Mouse (Mus musculus): ENCODE measurements around the gene Hoxc11. TPM values are rescaled to one million over a fixed set of nuclear protein-coding genes. Genes with fewer than 3 reads are reported as not detected.

Hoxc11 gene
- total RNA-seq, 2 experiments from 2014 or later: not detected

- ATAC-seq (replicated peaks; ENCODE audit: poor library complexity): 0 out of 2 replicates have a peak, but pooled peaks have one; percentile 37
Measured at GRCm38 (mm10) chr15:102963671-102964640, 9.7 kb downstream of the Hoxc11 start.

GRCm38 (mm10) chr15:102965003-102965891, 11.0 kb downstream of the Hoxc11 start:
- ATAC-seq (replicated peaks; ENCODE audit: poor library complexity): no peak

- ATAC-seq (replicated peaks; ENCODE audit: poor library complexity): peak; percentile 89
Measured at GRCm38 (mm10) chr15:102965892-102966775, 11.9 kb downstream of the Hoxc11 start.

- ATAC-seq (replicated peaks; ENCODE audit: poor library complexity): no peak
Measured at GRCm38 (mm10) chr15:102966776-102967311, 12.6 kb downstream of the Hoxc11 start, which contains the start of gene Hoxc10. Gene Hoxc10, plus strand, starts transcription at chr15:102966796.

- ATAC-seq (replicated peaks; ENCODE audit: poor library complexity): no peak
Measured at GRCm38 (mm10) chr15:102967312-102967510, 13.0 kb downstream of the Hoxc11 start, which contains the start of gene Hoxc5. Gene Hoxc5, plus strand, starts transcription at chr15:102967443.

GRCm38 (mm10) chr15:102967511-102968397, 13.5 kb downstream of the Hoxc11 start:
- ATAC-seq (replicated peaks; ENCODE audit: poor library complexity): no peak

GRCm38 (mm10) chr15:102969296-102969695, 15.1 kb downstream of the Hoxc11 start:
- ATAC-seq (replicated peaks; ENCODE audit: poor library complexity): no peak

- ATAC-seq (replicated peaks; ENCODE audit: poor library complexity): no peak
Measured at GRCm38 (mm10) chr15:102970740-102971139, 16.5 kb downstream of the Hoxc11 start.

GRCm38 (mm10) chr15:102972254-102972653, 18.0 kb downstream of the Hoxc11 start:
- ATAC-seq (replicated peaks; ENCODE audit: poor library complexity): no peak

GRCm38 (mm10) chr15:102972753-102973152, 18.5 kb downstream of the Hoxc11 start:
- ATAC-seq (replicated peaks; ENCODE audit: poor library complexity): no peak

- ATAC-seq (replicated peaks; ENCODE audit: poor library complexity): no peak
Measured at GRCm38 (mm10) chr15:102975034-102975433, 20.8 kb downstream of the Hoxc11 start.

GRCm38 (mm10) chr15:102975688-102976111, 21.5 kb downstream of the Hoxc11 start:
- ATAC-seq (replicated peaks; ENCODE audit: poor library complexity): no peak

- ATAC-seq (replicated peaks; ENCODE audit: poor library complexity): no peak
Measured at GRCm38 (mm10) chr15:102976171-102976570, 21.9 kb downstream of the Hoxc11 start, which contains the start of gene Hoxc9. Gene Hoxc9, plus strand, starts transcription at chr15:102976439.

- ATAC-seq (replicated peaks; ENCODE audit: poor library complexity): no peak
Measured at GRCm38 (mm10) chr15:102976631-102977422, 22.6 kb downstream of the Hoxc11 start.

- no peak for ATAC-seq (replicated peaks; ENCODE audit: poor library complexity)
Measured at GRCm38 (mm10) chr15:102977423-102977974, 23.3 kb downstream of the Hoxc11 start.

GRCm38 (mm10) chr15:102978615-102979515, 24.6 kb downstream of the Hoxc11 start:
- ATAC-seq (replicated peaks; ENCODE audit: poor library complexity): 0 out of 2 replicates have a peak, but pooled peaks have one; percentile 49

- no peak for ATAC-seq (replicated peaks; ENCODE audit: poor library complexity)
Measured at GRCm38 (mm10) chr15:102979936-102980335, 25.7 kb downstream of the Hoxc11 start.
